Mouse (Mus musculus) neural tube, embryonic 12.5 days (tissue): ENCODE measurements at regions not wholly inside any gene's neighbourhood (a gene's known extent, or its start where the extent isn't known, plus 50 kb on each side); places are given as distances from the start of the nearest gene placed in this dataset.

Source experiments
- ATAC-seq: fragments of 200-750 bp; cut with Nextera tagmentation; 2 replicates; pipeline ENCODE4 v1.8.0; 2017; ENCODE audit warnings: low read depth, mild to moderate bottlenecking, moderate TSS enrichment, moderate library complexity; ENCODE audit not compliant: low FRiP score
- H3K27ac ChIP-seq: fragments of 300-500 bp; sonication (generic); 2 replicates; pipeline ENCODE4 v1.5.1; 2016
- H3K27me3 ChIP-seq: fragments of 300-500 bp; sonication (generic); replicated peaks from 2 replicates; pipeline ENCODE4 v1.6.1; 2016; ENCODE audit warnings: mild to moderate bottlenecking
- H3K36me3 ChIP-seq: fragments of 300-500 bp; sonication (generic); 2 replicates; pipeline ENCODE4 v1.6.1; 2016; ENCODE audit warnings: mild to moderate bottlenecking
- H3K4me1 ChIP-seq: fragments of 300-500 bp; sonication (generic); 2 replicates; pipeline ENCODE4 v1.6.1; 2016
- H3K4me2 ChIP-seq: fragments of 300-500 bp; sonication (generic); replicated peaks from 2 replicates; pipeline ENCODE4 v1.6.1; 2016; ENCODE audit warnings: mild to moderate bottlenecking
- H3K4me3 ChIP-seq: fragments of 300-500 bp; sonication (generic); 2 replicates; pipeline ENCODE4 v1.5.1; 2016
- H3K9ac ChIP-seq: fragments of 300-500 bp; sonication (generic); 2 replicates; pipeline ENCODE4 v1.6.1; 2016; ENCODE audit warnings: mild to moderate bottlenecking
- H3K9me3 ChIP-seq: fragments of 300-500 bp; sonication (generic); 2 replicates; pipeline ENCODE4 v1.6.1; 2016; ENCODE audit warnings: mild to moderate bottlenecking
- WGBS: fragments of 180-500 bp; shearing (Covaris S2); methylation state at CpG from one replicate; pipeline ENCODE4 v1.1.7; 2016; 5-methylcytosine and 5-hydroxymethylcytosine counted together

GRCm38 (mm10) chr10:120726369-120726768, 172.5 kb downstream of the Msrb3 start:
- H3K4me1 ChIP-seq, result peaks cover 10% of the 10 kb centered on the region
- no peak overlapping the region for H3K27ac ChIP-seq
- ATAC-seq, result no peak
- WGBS, result 90% methylated on average over 1 of the region's 1 CpGs
- no peaks in the 10 kb centered on the region for H3K9me3 ChIP-seq
- H3K9ac ChIP-seq, result no peak overlapping the region
- H3K4me3 ChIP-seq, result no peak overlapping the region
- H3K36me3 ChIP-seq, result no peaks in the 10 kb centered on the region
- peaks cover 16% of the 10 kb centered on the region for H3K27me3 ChIP-seq
- no peak overlapping the region for H3K4me2 ChIP-seq

GRCm38 (mm10) chr10:120721956-120722532, 176.9 kb downstream of the Msrb3 start:
- 4% methylated on average over 15 of the region's 15 CpGs for WGBS
- Histone ChIP-seq H3K4me1 (peaks cover 18% of the 10 kb centered on the region), H3K4me3 (peak overlapping the region; percentile 25), H3K27ac (no peak overlapping the region), H3K4me2 (peak overlapping the region; percentile 63), H3K9me3 (no peaks in the 10 kb centered on the region), H3K9ac (no peak overlapping the region), H3K27me3 (peaks cover 16% of the 10 kb centered on the region), H3K36me3 (no peaks in the 10 kb centered on the region)
- no peak for ATAC-seq

GRCm38 (mm10) chr10:120720981-120721380, 177.9 kb downstream of the Msrb3 start:
- Histone ChIP-seq H3K4me3 (no peak overlapping the region), H3K27me3 (peaks cover 16% of the 10 kb centered on the region), H3K36me3 (no peaks in the 10 kb centered on the region), H3K9ac (no peak overlapping the region), H3K4me2 (no peak overlapping the region), H3K9me3 (no peaks in the 10 kb centered on the region), H3K27ac (no peak overlapping the region), H3K4me1 (peaks cover 18% of the 10 kb centered on the region)
- ATAC-seq, result 0 out of 2 replicates have a peak, but pooled peaks have one; percentile 21
- WGBS, result 8% methylated on average over 3 of the region's 3 CpGs

DNA sequence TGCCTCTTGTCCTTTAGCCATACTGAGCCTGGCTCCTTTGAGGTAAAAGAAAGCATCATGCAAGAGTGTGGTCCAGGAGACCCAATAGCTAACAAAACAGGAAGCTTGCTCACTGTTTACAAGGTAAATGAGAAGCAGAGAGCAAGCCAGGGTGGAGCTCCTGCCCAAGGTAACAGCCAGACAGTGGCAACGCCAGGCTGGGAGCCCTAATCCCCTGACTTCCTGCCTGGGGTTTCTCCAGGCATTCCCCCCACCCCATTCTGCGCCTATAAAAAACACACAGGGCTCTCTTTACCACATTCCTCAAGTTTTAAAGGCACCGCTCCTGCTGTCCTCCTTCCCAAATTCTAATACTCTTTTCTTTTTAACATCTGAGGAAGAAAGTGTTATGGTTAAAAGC, 178.8 kb downstream of the Msrb3 start:
- 16% methylated on average over 3 of the region's 3 CpGs for WGBS
- H3K9me3 ChIP-seq, result no peaks in the 10 kb centered on the region
- no peak overlapping the region for H3K4me2 ChIP-seq
- no peak overlapping the region for H3K4me3 ChIP-seq
- H3K27me3 ChIP-seq, result peaks cover 16% of the 10 kb centered on the region
- H3K36me3 ChIP-seq, result no peaks in the 10 kb centered on the region
- no peak for ATAC-seq
- no peak overlapping the region for H3K9ac ChIP-seq
- no peak overlapping the region for H3K27ac ChIP-seq
- H3K4me1 ChIP-seq, result peaks cover 18% of the 10 kb centered on the region

DNA sequence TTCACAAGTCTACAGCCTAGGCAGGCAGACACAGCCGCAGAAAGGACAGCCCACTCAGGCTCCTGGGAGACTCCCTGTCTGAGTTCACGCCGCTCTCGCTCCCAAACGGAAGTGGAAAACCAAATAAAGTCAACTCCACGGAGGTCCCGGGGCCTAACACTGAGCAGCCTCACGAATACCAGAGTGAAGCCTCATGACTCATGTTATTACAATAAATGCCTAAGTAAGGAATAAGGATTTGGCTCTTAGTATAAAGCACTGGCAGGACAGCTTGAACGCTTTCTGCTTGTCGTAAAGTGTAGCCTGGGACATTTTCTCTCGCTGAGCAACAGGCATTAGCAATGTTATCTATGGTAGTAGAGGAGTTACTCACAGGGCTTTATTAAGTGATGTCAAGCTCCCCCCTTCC, 181.7 kb downstream of the Msrb3 start:
- H3K27ac ChIP-seq, result no peak overlapping the region
- H3K36me3 ChIP-seq, result no peaks in the 10 kb centered on the region
- ATAC-seq, result no peak
- WGBS, result 65% methylated on average over 11 of the region's 11 CpGs
- H3K4me2 ChIP-seq, result no peak overlapping the region
- H3K4me1 ChIP-seq, result peaks cover 14% of the 10 kb centered on the region
- no peaks in the 10 kb centered on the region for H3K9me3 ChIP-seq
- peaks cover 5% of the 10 kb centered on the region; the same call in 1 of the 2 replicates for H3K27me3 ChIP-seq
- H3K4me3 ChIP-seq, result no peak overlapping the region
- no peak overlapping the region for H3K9ac ChIP-seq

DNA sequence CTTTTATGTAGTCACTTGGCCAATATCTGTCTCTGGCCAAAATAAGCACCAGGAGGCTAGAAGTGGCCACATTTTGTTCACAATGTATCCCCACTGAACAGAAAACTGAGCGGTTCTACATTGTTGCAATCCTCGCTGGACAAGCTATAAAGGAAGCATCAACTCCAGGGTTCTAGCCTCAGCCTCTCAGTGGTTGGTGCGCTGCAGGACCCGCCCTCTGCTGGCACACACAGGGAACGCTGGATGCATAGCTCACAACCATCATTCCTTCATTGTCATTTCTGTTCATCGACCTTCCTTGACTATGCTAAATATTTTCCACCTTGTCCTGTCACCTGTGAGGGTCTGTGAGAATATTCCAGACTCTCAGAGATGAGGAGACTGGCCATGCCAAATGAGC, 182.5 kb downstream of the Msrb3 start:
- Histone ChIP-seq H3K9me3 (no peaks in the 10 kb centered on the region), H3K4me1 (peaks cover 8% of the 10 kb centered on the region), H3K27me3 (no peaks in the 10 kb centered on the region), H3K27ac (no peak overlapping the region), H3K36me3 (no peaks in the 10 kb centered on the region), H3K4me3 (no peak overlapping the region), H3K9ac (no peak overlapping the region), H3K4me2 (no peak overlapping the region)
- 72% methylated on average over 6 of the region's 6 CpGs for WGBS
- ATAC-seq, result no peak

DNA sequence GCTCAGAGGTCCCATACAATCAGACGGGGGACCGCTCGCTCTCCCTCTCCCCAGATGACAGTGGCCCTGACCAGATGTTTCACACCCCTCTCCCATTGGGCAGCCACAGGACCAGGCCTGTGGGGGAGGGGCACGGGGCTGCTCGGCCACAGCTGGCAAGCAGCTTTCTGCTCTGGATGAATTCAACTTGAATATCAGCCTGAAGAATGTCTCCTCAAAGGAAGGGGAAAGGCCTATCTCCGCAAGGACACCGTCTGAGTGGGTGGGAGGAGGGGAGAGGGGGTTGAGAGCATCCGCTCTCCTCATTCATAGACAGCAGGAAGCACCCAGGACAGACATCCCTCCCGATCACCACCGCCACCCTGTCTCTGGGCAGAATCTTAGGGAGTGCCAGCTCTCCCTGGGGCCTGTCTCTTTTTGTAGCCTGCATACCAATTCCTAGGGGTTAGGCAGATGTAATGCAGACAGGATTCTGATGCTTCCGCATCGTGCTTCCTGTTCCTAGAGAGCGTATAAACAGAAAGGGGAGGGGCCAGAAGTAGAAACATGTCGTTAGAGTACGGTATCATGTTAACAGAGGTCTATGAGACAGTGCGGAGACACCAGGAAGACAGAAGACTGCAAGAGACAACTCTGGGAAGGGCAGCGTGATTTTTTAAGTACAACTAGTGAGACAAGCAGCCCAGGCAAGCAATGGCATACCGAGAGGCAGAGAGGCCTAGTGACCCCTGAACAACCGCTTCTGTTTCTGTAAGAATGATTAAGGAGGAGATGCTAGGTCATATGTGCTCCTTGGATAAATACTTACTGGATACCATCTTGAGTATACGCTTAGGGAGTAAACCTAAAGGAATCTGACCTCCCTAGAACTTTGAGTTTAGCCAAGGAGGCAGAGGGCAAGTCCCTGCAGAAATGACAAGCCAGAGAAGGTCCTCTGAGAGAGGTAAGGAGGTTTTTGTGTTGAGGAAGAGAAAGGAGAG, 190.8 kb downstream of the Msrb3 start:
- Histone ChIP-seq H3K9ac (no peak overlapping the region), H3K4me1 (peaks cover 13% of the 10 kb centered on the region), H3K4me3 (no peak overlapping the region; the same call in 1 of the 2 replicates), H3K27ac (0 out of 2 replicates have a peak overlapping the region, but pooled peaks have one; percentile 27), H3K9me3 (no peaks in the 10 kb centered on the region), H3K36me3 (no peaks in the 10 kb centered on the region), H3K27me3 (no peaks in the 10 kb centered on the region), H3K4me2 (peak overlapping the region; percentile 39)
- 25% methylated on average over 20 of the region's 20 CpGs for WGBS
- ATAC-seq, result 0 out of 2 replicates have a peak, but pooled peaks have one; percentile 29

DNA sequence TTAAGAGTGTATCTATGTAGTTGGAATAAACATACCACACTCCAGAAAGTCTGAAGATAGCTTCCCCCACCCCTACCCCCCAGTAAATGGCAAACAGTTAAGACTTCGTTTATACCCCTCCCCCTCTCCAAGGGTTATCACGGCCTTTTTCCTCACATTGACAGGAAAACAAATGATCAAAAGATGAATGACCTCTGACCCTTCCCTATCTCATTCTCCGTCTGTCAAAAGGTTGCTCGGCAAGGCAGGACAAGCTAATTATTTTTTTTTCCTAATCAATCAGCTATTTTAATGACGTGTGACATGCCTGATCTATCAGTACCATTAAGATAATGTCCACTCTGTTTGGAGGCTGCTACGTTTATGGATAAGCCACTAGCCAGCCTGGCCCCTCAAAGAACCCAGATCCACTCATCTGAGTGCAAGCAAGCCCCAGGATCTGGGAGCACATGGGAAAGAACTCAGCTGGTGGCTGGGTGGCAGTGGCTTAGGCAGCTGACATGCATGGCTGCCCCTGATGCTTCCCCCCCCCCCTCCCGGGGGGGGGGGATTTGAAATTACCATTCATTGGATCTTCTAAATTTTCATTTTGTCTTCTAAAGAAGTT, 192.1 kb downstream of the Msrb3 start:
- no peaks in the 10 kb centered on the region for H3K9me3 ChIP-seq
- 9% methylated on average over 7 of the region's 7 CpGs for WGBS
- ATAC-seq, result no peak
- no peak overlapping the region for H3K9ac ChIP-seq
- H3K27ac ChIP-seq, result no peak overlapping the region
- no peak overlapping the region for H3K4me2 ChIP-seq
- H3K36me3 ChIP-seq, result no peaks in the 10 kb centered on the region
- H3K4me3 ChIP-seq, result no peak overlapping the region
- no peaks in the 10 kb centered on the region for H3K27me3 ChIP-seq
- H3K4me1 ChIP-seq, result peaks cover 13% of the 10 kb centered on the region

DNA sequence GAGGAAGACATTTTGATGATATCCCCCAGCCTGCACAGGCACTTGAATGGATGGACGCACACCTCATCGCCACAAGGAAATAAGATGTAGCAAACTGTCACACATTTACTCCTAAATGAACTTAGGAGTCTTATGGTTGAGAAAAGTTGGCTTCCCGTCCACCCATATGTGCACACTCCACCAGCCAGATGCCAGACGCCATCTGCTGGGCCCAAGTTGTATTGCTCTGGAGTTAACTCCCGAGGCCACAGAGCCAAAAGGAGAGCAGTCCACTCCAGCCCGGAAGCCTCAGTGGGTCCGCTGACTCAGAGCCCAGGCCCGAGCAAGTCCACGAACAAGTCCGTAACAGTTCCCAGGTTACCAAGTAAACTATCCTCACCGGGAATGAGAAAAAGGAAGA, 197.1 kb downstream of the Msrb3 start:
- ATAC-seq, result no peak
- no peaks in the 10 kb centered on the region for H3K36me3 ChIP-seq

GRCm38 (mm10) chr10:120697275-120697856, 201.5 kb downstream of the Msrb3 start:
- Histone ChIP-seq H3K4me3 (no peak overlapping the region), H3K27me3 (no peaks in the 10 kb centered on the region), H3K9me3 (no peaks in the 10 kb centered on the region), H3K27ac (no peak overlapping the region), H3K36me3 (no peaks in the 10 kb centered on the region), H3K9ac (no peak overlapping the region), H3K4me1 (0 out of 2 replicates have a peak, but pooled peaks cover 2% of the 10 kb centered on the region), H3K4me2 (peak overlapping the region; percentile 35)
- WGBS, result 10% methylated on average over 16 of the region's 16 CpGs
- no peak for ATAC-seq

More for the DNA sequence above, 197.1 kb downstream of the Msrb3 start:
- 38% methylated on average over 11 of the region's 11 CpGs for WGBS
- Histone ChIP-seq H3K9me3 (no peaks in the 10 kb centered on the region), H3K4me2 (no peak overlapping the region), H3K27me3 (no peaks in the 10 kb centered on the region), H3K27ac (no peak overlapping the region), H3K9ac (no peak overlapping the region), H3K4me3 (no peak overlapping the region), H3K4me1 (peaks cover 3% of the 10 kb centered on the region; the same call in 1 of the 2 replicates)

GRCm38 (mm10) chr10:120696481-120696880, 202.4 kb downstream of the Msrb3 start:
- H3K4me1 ChIP-seq, result 0 out of 2 replicates have a peak, but pooled peaks cover 2% of the 10 kb centered on the region
- no peak overlapping the region for H3K27ac ChIP-seq
- WGBS, result 59% methylated on average over 2 of the region's 2 CpGs

GRCm38 (mm10) chr10:120694472-120694871, 204.4 kb downstream of the Msrb3 start:
- 20% methylated on average over 18 of the region's 18 CpGs for WGBS
- no peak for ATAC-seq
- 0 out of 2 replicates have a peak, but pooled peaks cover 2% of the 10 kb centered on the region for H3K4me1 ChIP-seq
- H3K27me3 ChIP-seq, result no peaks in the 10 kb centered on the region
- no peaks in the 10 kb centered on the region for H3K9me3 ChIP-seq
- no peak overlapping the region for H3K27ac ChIP-seq
- H3K4me2 ChIP-seq, result peak overlapping the region; percentile 27
- no peaks in the 10 kb centered on the region for H3K36me3 ChIP-seq
- H3K9ac ChIP-seq, result no peak overlapping the region
- no peak overlapping the region for H3K4me3 ChIP-seq

More at GRCm38 (mm10) chr10:120696481-120696880, 202.4 kb downstream of the Msrb3 start:
- H3K4me3 ChIP-seq, result no peak overlapping the region
- H3K4me2 ChIP-seq, result no peak overlapping the region
- ATAC-seq, result no peak
- no peaks in the 10 kb centered on the region for H3K9me3 ChIP-seq
- H3K36me3 ChIP-seq, result no peaks in the 10 kb centered on the region
- no peak overlapping the region for H3K9ac ChIP-seq
- H3K27me3 ChIP-seq, result no peaks in the 10 kb centered on the region
